Mouse (Mus musculus) liver, embryonic 18 days (tissue): ENCODE results near the gene Adgrg5. TPM values are rescaled to one million over a fixed set of nuclear protein-coding genes. Genes with fewer than 3 reads are reported as not detected.

Experiments
- polyA plus RNA-seq: library from polyadenylated mRNA; depleted of rRNA; stranded (reverse); fragments of >200 nt; gene quantifications from 2 replicates; pipeline ENCODE4 v1.2.3, GENCODE M21; 2012; rRNA removed

Gene Adgrg5
- polyA plus RNA-seq, result 0.28 and 0.39 TPM in 2 replicates

GRCm38 (mm10) chr8:94923405-94923804, at the start of gene Adgrg5:
Gene Adgrg5, plus strand, starts transcription at chr8:94923694.

DNA sequence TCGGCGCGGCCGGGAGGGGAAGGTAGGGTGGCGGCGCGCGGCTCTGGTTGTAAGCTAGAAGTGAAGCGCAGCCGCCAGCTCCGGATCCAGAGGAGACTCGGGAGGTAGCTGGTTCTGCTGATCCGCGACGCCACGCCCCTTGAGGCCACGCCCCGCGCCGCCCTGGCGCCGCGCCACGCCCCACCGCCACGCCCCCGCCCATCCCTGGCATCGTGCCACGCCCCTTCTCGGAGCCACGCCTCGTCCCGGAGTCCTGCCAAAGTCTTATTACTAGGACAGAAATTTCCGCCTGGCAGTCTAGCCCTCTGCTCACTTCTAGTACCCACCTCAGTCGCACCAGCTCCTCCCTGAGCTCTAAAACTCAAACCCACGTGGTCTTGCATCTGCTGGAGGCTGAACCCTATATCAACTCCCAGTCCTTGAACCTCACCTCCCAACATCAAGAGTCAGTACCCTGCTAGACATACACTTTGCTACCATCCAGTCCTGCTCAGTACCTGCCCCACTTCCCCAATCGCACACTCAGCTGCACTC, 47.2 kb upstream of the Adgrg5 start, which contains the start of gene Dok4:
TSS of gene Dok4 (minus strand) at position 134 of the 534 bp plus-strand sequence.

GRCm38 (mm10) chr8:94917851-94918495, 5.5 kb upstream of the Adgrg5 start, which contains the start of gene Ccdc102a:
Gene Ccdc102a, minus strand, starts transcription at chr8:94918098.

GRCm38 (mm10) chr8:94974467-94975165, 51.1 kb downstream of the Adgrg5 start, which contains the start of gene Adgrg1:
Gene Adgrg1, plus strand, starts transcription at chr8:94974751.

Other genes with a start within 250 kb of the Adgrg5 start
- 1.3 and 1.9 TPM in 2 replicates for gene Pllp, start 227.4 kb upstream of the Adgrg5 start, polyA plus RNA-seq
- 0.13 and 0.20 TPM in 2 replicates for gene Ccl22, start 178.1 kb upstream of the Adgrg5 start, polyA plus RNA-seq
- 0.71 and 0.73 TPM in 2 replicates for gene Cx3cl1, start 151.7 kb upstream of the Adgrg5 start, polyA plus RNA-seq
- 0.10 TPM in 1 of 2 replicates, not detected in the other for gene Ccl17, start 113.2 kb upstream of the Adgrg5 start, polyA plus RNA-seq
- gene Coq9, start 85.4 kb upstream of the Adgrg5 start, polyA plus RNA-seq, result 65.0 and 70.7 TPM in 2 replicates
- gene Ciapin1, start 85.3 kb upstream of the Adgrg5 start, polyA plus RNA-seq, result 14.2 and 14.9 TPM in 2 replicates
- 47.6 and 48.4 TPM in 2 replicates for gene Polr2c, start 66.2 kb upstream of the Adgrg5 start, polyA plus RNA-seq
- gene Dok4, start 47.4 kb upstream of the Adgrg5 start, polyA plus RNA-seq, result 4.0 and 4.2 TPM in 2 replicates
- gene Ccdc102a, start 5.6 kb upstream of the Adgrg5 start, polyA plus RNA-seq, result 1.9 and 2.3 TPM in 2 replicates
- 37.4 and 44.9 TPM in 2 replicates for gene Adgrg1, start 51.1 kb downstream of the Adgrg5 start, polyA plus RNA-seq
- 13.9 and 17.7 TPM in 2 replicates for gene Adgrg3, start 94.0 kb downstream of the Adgrg5 start, polyA plus RNA-seq
- gene Drc7, start 131.4 kb downstream of the Adgrg5 start, polyA plus RNA-seq, result 0.37 and 0.46 TPM in 2 replicates
- 4.0 and 5.3 TPM in 2 replicates for gene Katnb1, start 157.5 kb downstream of the Adgrg5 start, polyA plus RNA-seq